Mouse (Mus musculus) T-cell, adult 2 months (primary cell): ENCODE data around the gene Fgf2.

Experiments used
- DNase-seq: peaks from one replicate; pipeline ENCODE4 v3.0.0; 2022; ENCODE audit warnings: low spot score

The Fgf2 gene

DNA sequence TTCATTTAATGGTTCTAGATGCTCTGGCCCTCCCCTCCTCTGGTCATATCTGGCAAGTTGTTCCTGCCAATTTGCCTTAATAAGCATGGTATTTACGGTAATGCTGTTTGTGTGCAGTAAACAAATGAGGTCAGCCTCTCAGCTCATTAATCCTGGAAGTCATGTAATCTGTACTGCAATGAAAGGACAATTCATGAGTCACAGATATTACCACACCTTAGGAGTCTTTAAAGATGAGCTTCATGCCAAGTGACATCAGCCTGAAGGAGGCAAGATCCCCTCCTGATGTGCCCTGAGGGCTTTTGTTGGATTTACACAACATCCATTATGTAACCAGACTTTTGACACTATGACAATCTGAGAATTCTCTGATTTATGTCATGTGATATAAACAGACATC, 6.6 kb downstream of the Fgf2 start:
- no peak for DNase-seq

GRCm38 (mm10) chr3:37360729-37361128, 12.6 kb downstream of the Fgf2 start:
- DNase-seq = no peak

GRCm38 (mm10) chr3:37365144-37365543, 17.0 kb downstream of the Fgf2 start:
- no peak for DNase-seq

DNA sequence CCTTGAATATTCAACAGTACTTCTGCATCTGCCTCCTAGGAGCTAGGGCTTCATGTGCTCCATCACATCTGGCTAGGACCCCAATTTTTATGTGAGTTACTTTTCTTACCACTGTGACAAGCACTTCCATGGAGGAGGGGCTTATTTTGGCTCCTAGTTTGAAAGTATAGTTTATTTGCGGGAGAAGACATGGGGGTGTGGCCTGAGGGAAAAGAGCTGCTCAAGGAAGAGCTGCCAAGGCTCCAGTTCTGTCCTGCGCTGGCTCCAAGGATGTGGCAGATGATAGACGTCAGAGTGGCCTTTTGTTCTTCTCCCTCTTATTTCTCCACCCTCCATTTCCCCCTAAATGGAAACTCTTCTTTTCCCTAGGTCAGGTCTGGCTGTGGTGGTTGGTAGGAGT, 17.8 kb downstream of the Fgf2 start:
- DNase-seq = no peak

- no peak for DNase-seq
Observed at GRCm38 (mm10) chr3:37366381-37367053, 18.4 kb downstream of the Fgf2 start.

- DNase-seq = no peak
Observed at GRCm38 (mm10) chr3:37370407-37370806, 22.3 kb downstream of the Fgf2 start.

- DNase-seq = no peak
Observed at GRCm38 (mm10) chr3:37373712-37374111, 25.6 kb downstream of the Fgf2 start.

DNA sequence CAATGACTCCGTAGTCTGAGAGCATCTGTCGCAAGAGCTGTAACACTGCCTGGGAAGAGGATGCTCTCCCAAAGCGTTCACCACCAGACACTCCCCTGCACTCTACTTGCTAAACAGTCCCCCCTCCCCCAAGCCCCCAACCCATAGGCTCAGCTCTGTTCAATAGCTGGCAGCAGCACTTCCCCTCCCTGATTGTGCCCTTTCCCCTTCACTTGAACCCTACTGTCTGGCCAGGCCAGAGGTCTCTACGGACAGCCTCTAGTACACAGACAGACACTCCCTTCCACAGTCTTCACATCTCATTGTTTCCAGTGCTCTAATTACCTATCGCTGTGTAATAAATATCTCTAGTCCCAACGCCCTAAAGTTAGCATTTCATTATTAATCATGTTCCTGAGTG, 29.8 kb downstream of the Fgf2 start:
- no peak for DNase-seq

- no peak for DNase-seq
Observed at GRCm38 (mm10) chr3:37378412-37378811, 30.3 kb downstream of the Fgf2 start.

DNA sequence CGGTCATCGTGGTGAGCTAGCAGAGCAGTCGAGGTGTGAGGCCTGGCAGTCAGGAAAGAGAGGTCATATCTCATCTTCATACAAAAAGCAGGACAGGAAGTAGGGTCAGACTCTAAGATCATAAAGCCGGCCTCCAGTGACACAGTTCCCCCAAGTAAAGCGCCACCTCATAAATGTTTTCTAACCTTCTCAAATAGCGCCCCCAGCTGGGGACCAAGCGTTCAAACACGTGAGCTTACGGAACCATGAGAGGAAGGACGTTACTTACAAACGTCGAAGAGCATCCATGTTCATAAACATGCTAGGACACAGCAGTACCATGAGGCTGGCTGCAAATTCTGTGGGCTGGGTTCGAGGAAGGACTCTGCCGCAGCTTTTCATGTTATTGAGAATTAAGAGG, 31.1 kb downstream of the Fgf2 start:
- no peak for DNase-seq

DNA sequence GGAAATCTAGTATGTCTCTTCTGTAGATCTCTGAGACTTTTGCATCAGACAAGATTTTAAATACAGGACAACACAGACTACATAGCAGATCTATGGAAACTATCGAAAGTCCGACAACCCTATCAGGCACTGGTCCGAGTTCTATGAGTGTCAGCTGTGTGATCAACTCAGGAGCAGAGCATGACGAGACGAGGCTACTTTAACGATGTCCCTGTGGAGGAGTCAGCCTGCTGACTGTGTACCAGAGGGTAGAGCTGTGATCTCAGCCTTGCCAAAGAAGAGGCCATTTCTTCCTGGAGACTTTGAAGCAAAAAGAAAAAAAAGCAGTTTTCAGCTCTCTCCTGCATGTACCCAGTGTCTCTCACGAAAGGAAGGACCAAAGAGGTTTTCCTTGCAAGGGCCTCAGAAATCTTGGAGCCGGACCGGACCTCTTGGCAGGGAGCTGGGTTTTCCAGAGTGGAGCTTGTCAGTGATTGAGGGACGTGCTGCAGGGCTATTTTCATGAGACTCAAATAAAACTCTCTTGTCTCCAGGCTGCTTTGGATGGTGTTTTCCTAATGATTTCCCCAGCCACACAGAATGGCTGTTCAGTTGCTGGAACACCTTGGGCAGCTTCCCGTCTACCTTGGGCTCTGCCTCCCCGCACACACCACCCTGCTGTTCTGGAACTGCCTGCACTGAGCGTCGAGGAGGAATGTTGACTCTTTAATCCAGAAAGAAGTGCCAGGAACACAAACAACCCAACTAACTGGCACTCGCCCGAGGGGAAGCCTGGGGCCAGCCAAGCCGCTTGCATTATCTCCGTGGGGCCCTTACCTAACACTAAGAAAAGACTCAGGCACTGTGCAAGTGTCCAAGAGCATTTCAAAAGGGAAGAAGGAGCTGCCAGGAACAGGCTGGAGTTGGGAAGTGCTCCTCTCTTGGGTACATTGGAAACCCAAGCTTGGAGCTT, 32.1 kb downstream of the Fgf2 start:
- no peak for DNase-seq

GRCm38 (mm10) chr3:37381457-37381856, 33.3 kb downstream of the Fgf2 start:
- DNase-seq = no peak

- DNase-seq = no peak
Observed at GRCm38 (mm10) chr3:37383096-37383765, 35.1 kb downstream of the Fgf2 start.

GRCm38 (mm10) chr3:37387310-37387709, 39.2 kb downstream of the Fgf2 start:
- no peak for DNase-seq

- DNase-seq = no peak
Observed at GRCm38 (mm10) chr3:37396930-37397608, 48.9 kb downstream of the Fgf2 start.

- no peak for DNase-seq
Observed at GRCm38 (mm10) chr3:37397646-37398045, 49.5 kb downstream of the Fgf2 start.

GRCm38 (mm10) chr3:37398661-37399395, 50.7 kb downstream of the Fgf2 start:
- no peak for DNase-seq

GRCm38 (mm10) chr3:37401729-37402610, 53.8 kb downstream of the Fgf2 start:
- no peak for DNase-seq

GRCm38 (mm10) chr3:37407598-37407997, 59.5 kb downstream of the Fgf2 start:
- no peak for DNase-seq

DNA sequence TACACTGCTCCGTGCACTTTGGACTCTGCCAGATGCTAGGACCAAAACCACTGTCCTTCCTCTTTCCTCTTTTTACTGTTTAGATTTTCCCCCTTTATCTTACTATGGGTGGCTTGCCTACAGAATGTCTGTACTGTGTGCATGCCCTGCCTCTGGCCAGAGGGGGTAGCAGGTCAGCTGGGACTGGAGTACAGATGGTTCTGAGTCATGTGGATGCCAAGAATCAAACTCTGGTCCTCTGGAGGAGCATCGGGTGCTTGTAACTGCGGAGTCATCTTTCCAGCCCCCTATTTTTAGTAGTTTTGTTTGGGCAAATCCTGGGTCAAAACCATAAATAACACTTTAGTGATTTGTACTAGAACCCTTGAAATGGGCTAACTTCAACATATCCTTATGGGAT, 65.3 kb downstream of the Fgf2 start:
- DNase-seq = no peak
